Mouse (Mus musculus) lung, adult 2 months (tissue): ENCODE measurements around the gene Iqce. TPM values are rescaled to one million over a fixed set of nuclear protein-coding genes. Genes with fewer than 3 reads are reported as not detected.

ENCODE experiments used
- DNase-seq: peaks from one replicate; pipeline ENCODE4 v3.0.0; 2022
- H3K4me1 ChIP-seq: fragments of 200-500 bp; 2 replicates; pipeline ENCODE4 v1.6.1; 2011; ENCODE audit warnings: low read length; ENCODE audit not compliant: control insufficient read depth, insufficient read depth
- H3K4me3 ChIP-seq: fragments of 200-500 bp; replicated peaks from 2 replicates; pipeline ENCODE3; 2011; ENCODE audit warnings: low read depth, mild to moderate bottlenecking, control low read depth, low read length; ENCODE audit errors: extremely low read depth
- CTCF ChIP-seq: fragments of 200-500 bp; IDR thresholded peaks from 2 replicates; pipeline ENCODE4 v1.5.1; 2011; ENCODE audit warnings: mild to moderate bottlenecking, low read length, control low read depth; ENCODE audit not compliant: insufficient read depth
- POLR2A ChIP-seq: fragments of 200-500 bp; IDR thresholded peaks from 2 replicates; pipeline ENCODE4 v1.6.1; 2011; ENCODE audit warnings: low read depth, mild to moderate bottlenecking, control low read depth, low read length, borderline replicate concordance; ENCODE audit errors: extremely low read depth
- WGBS: fragments of 180-500 bp; shearing (Covaris S2); methylation state at CpG from one replicate; pipeline ENCODE4 v1.1.7; 2018; 5-methylcytosine and 5-hydroxymethylcytosine counted together
- polyA plus RNA-seq: library from polyadenylated mRNA; depleted of rRNA; stranded (reverse); fragments of >200 nt; gene quantifications from 2 replicates; pipeline ENCODE4 v1.2.3, GENCODE M21; 2012

Gene Iqce
- polyA plus RNA-seq, 1 experiment, result 21.8 TPM

DNA sequence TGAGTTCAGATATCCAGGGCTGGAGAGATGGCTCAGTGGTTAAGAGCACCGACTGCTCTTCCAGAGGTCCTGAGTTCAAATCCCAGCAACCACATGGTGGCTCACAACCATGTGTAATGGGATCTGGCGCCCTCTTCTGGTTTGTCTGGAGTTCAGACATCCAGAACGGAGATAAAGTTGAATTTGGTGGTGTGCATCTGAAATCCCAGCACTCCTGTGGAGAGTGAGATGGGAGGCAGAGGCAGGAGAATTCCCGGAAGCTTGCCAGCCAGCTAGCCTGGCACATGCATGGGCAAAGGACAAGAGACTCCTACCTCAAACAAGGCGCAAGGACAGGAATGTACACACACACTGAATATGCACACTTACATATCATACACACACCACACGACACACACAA lies 57.9 kb downstream of the Iqce start:
- H3K4me3 ChIP-seq, result no peak overlapping the region
- 69% methylated on average over 6 of the region's 6 CpGs for WGBS
- DNase-seq, result no peak
- TF ChIP-seq POLR2A, result no peak
- TF ChIP-seq CTCF, result no peak
- peaks cover 15% of the 10 kb centered on the region for H3K4me1 ChIP-seq

DNA sequence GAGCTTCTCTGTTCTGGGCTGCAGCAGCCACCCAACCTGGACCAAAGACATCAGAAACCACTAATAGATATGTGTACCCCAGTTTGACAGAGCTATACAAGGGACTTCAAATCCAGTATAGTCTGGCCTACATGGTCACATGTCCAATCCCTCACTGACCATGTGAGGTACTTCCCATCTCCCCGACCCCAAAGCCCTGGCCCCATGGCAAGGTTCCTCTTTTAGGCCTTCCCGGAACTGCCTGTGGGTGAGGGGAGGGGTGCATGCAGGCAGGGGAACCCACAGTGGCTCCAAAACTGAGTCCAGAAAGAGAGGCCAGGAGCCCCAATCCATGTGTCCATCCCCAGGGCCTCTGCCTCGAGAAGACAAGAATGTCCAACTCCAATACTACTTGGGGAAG lies 60.1 kb downstream of the Iqce start:
- DNase-seq, result no peak

DNA sequence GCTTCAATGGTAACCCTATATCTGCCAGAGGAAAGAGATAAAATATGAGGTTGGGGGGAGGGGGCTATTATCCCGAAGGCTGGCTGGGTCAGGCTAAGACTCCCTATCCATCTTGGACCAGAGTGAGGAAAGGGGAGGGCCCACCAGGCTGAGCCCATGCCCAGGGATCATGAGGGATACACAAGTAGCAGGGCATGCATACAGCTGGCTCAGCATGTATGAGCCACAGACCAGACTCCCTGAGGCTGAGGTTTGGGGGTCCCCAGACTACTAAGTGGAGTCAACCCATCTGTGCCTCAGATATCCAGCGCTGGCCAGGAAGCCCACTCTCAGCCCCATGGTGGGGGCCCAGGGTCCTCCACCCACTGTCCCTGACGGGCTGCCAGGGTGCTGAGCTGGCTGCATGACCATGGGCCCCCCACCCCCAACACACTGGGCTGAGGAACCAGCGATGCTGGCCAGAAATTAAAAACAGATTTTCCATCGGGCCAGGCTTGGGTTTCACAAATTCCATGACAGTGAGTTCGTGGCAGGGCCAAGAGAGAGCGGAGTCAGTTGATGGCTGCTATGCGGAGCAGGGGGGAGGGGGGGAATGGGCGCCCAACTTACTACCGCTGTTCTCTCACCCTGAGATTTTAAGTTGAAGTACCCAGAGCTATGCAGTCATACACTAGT lies 60.8 kb downstream of the Iqce start:
- Histone ChIP-seq H3K4me1 (peaks cover 19% of the 10 kb centered on the region), H3K4me3 (no peak overlapping the region)
- DNase-seq, result no peak
- WGBS, result 44% methylated on average over 10 of the region's 10 CpGs
- TF ChIP-seq CTCF (no peak), POLR2A (no peak)

More for the DNA sequence above, 60.1 kb downstream of the Iqce start:
- H3K4me1 ChIP-seq, result peaks cover 18% of the 10 kb centered on the region
- TF ChIP-seq POLR2A (no peak), CTCF (no peak)
- H3K4me3 ChIP-seq, result no peak overlapping the region
- WGBS, result 51% methylated on average over 3 of the region's 3 CpGs

DNA sequence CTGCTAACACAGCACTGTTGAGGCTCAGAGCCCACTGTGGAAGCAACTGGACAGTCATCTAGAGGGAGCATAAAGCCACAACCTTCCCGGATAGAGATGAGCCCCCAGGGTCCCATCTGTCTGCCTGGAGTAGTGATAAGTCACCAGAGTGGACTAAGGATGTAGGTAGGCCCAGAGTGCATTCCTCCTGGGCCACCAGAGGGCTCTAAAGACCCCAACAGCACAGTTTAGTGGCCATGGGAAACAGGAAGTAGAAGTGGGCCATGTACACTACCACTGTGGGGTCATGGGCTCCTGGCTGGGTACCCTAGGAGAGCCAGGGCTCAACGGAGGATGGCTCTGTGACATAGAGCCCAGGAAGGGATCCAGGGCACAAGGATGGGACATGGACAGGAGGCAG lies 61.4 kb downstream of the Iqce start:
- no peak overlapping the region for H3K4me3 ChIP-seq
- DNase-seq, result no peak
- WGBS, result 57% methylated on average over 2 of the region's 2 CpGs
- peaks cover 18% of the 10 kb centered on the region for H3K4me1 ChIP-seq
- TF ChIP-seq POLR2A (no peak), CTCF (peak; percentile 19; the same call in 1 of the 2 replicates)

DNA sequence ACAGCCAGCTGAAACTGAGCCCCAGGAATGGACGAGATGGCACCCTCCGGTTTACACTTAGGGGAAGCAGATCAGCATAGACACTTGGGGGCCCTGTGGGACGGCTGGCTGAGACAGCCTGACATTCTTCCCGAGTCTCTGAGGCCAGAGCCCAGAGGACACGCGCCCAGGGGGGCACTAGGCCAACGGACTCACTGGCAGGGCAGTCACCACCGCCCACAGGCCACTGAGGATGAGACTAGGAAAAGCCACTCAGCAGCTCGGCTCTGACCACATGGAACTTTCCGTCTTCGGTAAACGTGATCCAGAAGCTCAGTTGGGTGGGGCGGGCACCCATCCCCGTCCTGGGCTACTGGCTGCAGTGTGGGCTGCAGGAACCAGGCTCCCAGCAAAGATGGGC lies 62.3 kb downstream of the Iqce start:
- no peak for TF ChIP-seq CTCF
- TF ChIP-seq POLR2A, result no peak
- no peak overlapping the region for H3K4me3 ChIP-seq
- no peak for DNase-seq
- WGBS, result 47% methylated on average over 14 of the region's 14 CpGs
- peaks cover 15% of the 10 kb centered on the region for H3K4me1 ChIP-seq

DNA sequence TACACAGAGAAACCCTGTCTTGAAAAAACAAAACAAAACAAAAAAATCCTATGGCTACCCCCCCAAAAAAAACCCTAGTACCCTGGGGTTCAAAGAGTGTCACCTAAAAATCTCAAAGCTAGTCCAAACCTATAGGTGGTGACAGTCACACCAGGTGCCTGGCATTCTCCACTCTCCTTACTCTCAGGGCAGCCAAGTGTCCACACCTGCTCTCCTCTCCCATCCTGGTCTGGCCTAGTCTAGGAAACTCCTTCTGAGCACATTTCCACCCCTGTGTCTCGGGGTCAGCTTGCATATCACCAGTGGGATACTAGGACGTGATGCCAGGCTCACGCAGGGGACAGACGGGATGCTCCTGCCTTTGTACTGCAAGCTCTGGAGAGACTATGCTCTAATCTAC lies 62.9 kb downstream of the Iqce start:
- 88% methylated on average over 4 of the region's 4 CpGs for WGBS
- peaks cover 15% of the 10 kb centered on the region for H3K4me1 ChIP-seq
- DNase-seq, result no peak
- TF ChIP-seq POLR2A, result no peak
- TF ChIP-seq CTCF, result no peak
- no peak overlapping the region for H3K4me3 ChIP-seq

DNA sequence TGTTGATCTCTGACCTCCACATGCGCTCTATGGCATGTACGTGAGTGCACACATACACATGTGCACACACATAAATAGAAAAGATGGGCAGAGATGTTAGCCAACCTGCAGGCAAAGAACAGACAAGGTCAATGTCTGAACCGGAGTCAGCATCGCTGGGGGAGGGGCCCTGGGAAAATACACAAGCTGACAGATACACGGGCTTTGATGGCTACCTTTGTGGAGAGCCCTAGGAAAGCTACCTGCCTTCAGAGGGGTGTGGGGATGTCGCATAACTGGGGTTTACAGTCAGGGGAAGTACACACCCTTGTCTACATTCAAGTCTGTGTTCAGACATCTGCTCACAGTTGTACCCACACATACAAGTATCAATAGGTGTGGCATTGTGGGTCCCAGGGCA lies 63.7 kb downstream of the Iqce start:
- Histone ChIP-seq H3K4me3 (no peak overlapping the region), H3K4me1 (peaks cover 15% of the 10 kb centered on the region)
- TF ChIP-seq CTCF (no peak), POLR2A (no peak)
- no peak for DNase-seq
- WGBS, result 78% methylated on average over 6 of the region's 6 CpGs

DNA sequence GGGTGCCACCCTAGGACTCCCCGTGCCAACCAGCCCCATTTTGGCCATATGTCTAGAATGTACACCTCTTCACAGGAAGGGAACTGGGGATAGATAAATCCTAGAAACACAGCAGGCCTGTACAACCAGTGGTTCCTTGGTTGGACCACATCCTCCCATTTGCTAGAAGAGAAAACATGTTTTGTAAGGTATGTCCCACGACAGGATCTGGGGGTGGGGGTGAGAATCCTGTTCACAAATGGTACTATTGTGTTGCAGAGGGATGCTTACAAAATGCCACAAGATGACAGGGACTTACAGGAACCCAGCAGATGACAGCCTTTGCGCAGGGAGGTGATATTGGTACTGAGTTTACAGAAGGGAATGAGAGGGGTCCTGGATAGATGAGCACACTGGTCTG lies 64.2 kb downstream of the Iqce start:
- WGBS, result 65% methylated on average over 3 of the region's 3 CpGs
- TF ChIP-seq POLR2A (no peak), CTCF (no peak)
- no peak for DNase-seq
- H3K4me3 ChIP-seq, result no peak overlapping the region
- H3K4me1 ChIP-seq, result peaks cover 16% of the 10 kb centered on the region

DNA sequence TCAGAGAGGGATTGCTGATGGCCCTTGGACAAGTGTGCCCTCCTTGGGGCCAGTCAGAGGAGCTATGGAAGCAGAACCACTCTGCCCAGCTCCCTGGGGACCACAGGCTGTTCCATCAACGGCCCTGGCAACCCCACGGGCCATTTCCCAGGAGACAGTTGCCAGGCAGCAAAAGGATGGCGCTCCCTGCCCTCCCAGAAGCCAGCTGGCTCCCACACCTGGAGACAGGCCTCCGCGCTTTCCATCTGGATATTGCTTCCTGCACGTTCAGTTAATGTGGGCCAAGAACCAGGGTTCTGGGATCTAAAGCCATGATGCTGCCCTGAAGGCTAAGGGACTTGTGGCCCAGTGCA lies 65.1 kb downstream of the Iqce start:
- WGBS, result 58% methylated on average over 6 of the region's 6 CpGs
- DNase-seq, result no peak

DNA sequence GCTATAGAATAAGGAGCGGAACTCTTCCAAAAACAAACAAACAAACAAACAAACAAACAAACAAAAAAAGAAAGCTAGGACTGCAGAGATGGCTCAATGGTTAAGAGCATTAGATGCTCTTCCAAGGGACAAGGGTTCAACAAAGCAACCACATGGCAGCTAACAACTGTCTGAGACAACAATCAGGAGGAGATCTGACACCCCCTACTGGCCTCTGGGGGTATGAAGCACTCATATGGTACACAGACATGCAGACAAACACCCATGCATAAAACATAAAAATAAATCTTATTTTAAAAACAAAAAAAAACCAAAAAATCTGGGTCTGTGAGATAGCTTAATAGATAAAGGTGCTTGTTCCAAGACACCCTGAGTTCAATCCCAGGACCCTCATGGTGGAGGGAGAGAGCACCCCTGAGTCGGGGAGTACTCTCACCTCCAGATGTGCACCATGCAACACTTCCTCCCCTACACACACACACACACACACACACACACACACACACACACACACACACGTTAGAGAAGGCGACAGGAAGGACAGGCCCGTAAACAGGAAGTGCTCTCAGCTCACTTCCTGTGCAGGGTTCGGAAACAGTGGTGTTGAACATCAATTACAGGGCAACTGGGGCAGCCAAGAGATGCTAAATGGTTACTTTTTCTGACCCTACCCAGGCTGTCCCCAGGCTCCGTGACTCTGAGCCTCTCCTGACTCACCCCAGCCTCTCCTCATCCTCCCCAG lies 65.7 kb downstream of the Iqce start:
- peaks cover 17% of the 10 kb centered on the region for H3K4me1 ChIP-seq
- H3K4me3 ChIP-seq, result no peak overlapping the region
- DNase-seq, result no peak
- WGBS, result 52% methylated on average over 7 of the region's 7 CpGs
- no peak for TF ChIP-seq CTCF
- no peak for TF ChIP-seq POLR2A

More for the DNA sequence above, 65.1 kb downstream of the Iqce start:
- TF ChIP-seq CTCF (no peak), POLR2A (no peak)
- Histone ChIP-seq H3K4me3 (no peak overlapping the region), H3K4me1 (peaks cover 17% of the 10 kb centered on the region)
